Mouse (Mus musculus) bone marrow macrophage, adult 2 months (primary cell): ENCODE results near the gene Neil3. TPM values are rescaled to one million over a fixed set of nuclear protein-coding genes. Genes with fewer than 3 reads are reported as not detected.
A peak's percentile ranks its signal among the peaks of the same experiment; 100 is the strongest.

Source experiments
- H3K27ac ChIP-seq: 2 replicates; pipeline ENCODE4 v1.5.1; 2012; ENCODE audit warnings: low read depth, low read length; ENCODE audit not compliant: insufficient read depth
- H3K4me1 ChIP-seq: 2 replicates; pipeline ENCODE4 v1.6.1; 2012; ENCODE audit warnings: low read length; ENCODE audit not compliant: control insufficient read depth, insufficient read depth
- H3K4me3 ChIP-seq: 2 replicates; pipeline ENCODE4 v1.5.1; 2012; ENCODE audit warnings: mild to moderate bottlenecking, low read length, moderate library complexity; ENCODE audit not compliant: insufficient read depth
- CTCF ChIP-seq: IDR thresholded peaks from 2 replicates; pipeline ENCODE4 v1.5.1; 2012; ENCODE audit warnings: low read depth, mild to moderate bottlenecking, low read length, moderate library complexity
- POLR2A ChIP-seq: IDR thresholded peaks from 2 replicates; pipeline ENCODE4 v1.6.1; 2012; ENCODE audit warnings: mild to moderate bottlenecking, low read depth, low read length, borderline replicate concordance
- polyA plus RNA-seq: library from polyadenylated mRNA; stranded (reverse); fragments of >200 nt; gene quantifications from 2 replicates; pipeline ENCODE4 v1.2.4, GENCODE M21; 2012; ENCODE audit not compliant: missing spikeins, insufficient read depth, insufficient read length

Neil3 gene
- polyA plus RNA-seq, 1 experiment: 28.9 TPM

DNA sequence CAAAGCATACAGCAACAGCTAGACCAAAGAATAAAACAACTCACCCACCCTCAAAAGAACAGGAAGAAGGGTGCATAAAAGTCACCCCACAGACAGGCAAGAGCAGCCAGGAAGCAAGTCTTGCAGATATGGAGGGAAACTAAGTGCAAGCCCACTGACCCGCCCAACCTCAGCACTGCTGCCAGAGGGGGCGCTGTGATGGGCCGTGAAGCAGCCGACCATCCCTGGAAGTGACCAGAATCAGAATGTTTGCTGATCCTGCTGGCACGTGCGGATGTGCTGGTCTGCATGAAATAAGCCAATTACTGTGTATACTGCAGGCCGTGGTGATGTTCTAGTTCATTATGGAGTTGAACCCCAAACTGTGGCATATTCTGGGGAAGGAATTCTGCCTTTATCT, 26.6 kb downstream of the Neil3 start:
- H3K4me3 ChIP-seq: no peak overlapping the region
- TF ChIP-seq POLR2A (no peak), CTCF (no peak)

DNA sequence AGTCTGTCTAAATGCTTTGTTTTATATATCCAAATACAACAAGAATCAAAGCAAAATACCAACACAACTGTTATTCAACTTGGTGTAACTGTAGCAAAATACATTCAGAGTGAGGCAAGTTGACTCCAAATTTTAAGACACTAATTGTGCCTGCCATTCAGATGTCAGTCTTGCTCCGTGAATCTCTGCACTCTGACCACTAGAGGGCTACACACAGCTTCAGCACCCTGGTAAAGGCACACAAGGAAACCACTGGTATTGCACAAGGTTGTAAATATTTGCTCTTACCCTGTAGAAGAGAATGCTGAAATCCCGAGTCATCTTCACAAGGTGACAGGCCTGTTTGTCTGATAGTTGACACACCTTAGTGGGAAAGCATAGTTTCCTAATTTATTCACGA, 31.8 kb downstream of the Neil3 start:
- Histone ChIP-seq H3K4me1 (peaks cover 4% of the 10 kb centered on the region), H3K27ac (no peak overlapping the region), H3K4me3 (no peak overlapping the region)
- TF ChIP-seq CTCF: peak; percentile 36; the same call in 1 of the 2 replicates
- no peak for TF ChIP-seq POLR2A

More for the DNA sequence above, 26.6 kb downstream of the Neil3 start:
- no peak overlapping the region for H3K27ac ChIP-seq
- H3K4me1 ChIP-seq: no peaks in the 10 kb centered on the region

GRCm38 (mm10) chr8:53604906-53605305, 34.0 kb downstream of the Neil3 start:
- no peak overlapping the region for H3K27ac ChIP-seq
- no peak for TF ChIP-seq CTCF
- no peak for TF ChIP-seq POLR2A
- H3K4me1 ChIP-seq: peaks cover 4% of the 10 kb centered on the region
- no peak overlapping the region for H3K4me3 ChIP-seq

- Histone ChIP-seq H3K27ac (no peak overlapping the region), H3K4me3 (no peak overlapping the region), H3K4me1 (peaks cover 4% of the 10 kb centered on the region)
- no peak for TF ChIP-seq CTCF
- no peak for TF ChIP-seq POLR2A
Observed at GRCm38 (mm10) chr8:53603672-53604071, 35.2 kb downstream of the Neil3 start.

GRCm38 (mm10) chr8:53600826-53601225, 38.0 kb downstream of the Neil3 start:
- peaks cover 4% of the 10 kb centered on the region for H3K4me1 ChIP-seq
- no peak overlapping the region for H3K27ac ChIP-seq
- no peak overlapping the region for H3K4me3 ChIP-seq
- no peak for TF ChIP-seq POLR2A
- no peak for TF ChIP-seq CTCF

DNA sequence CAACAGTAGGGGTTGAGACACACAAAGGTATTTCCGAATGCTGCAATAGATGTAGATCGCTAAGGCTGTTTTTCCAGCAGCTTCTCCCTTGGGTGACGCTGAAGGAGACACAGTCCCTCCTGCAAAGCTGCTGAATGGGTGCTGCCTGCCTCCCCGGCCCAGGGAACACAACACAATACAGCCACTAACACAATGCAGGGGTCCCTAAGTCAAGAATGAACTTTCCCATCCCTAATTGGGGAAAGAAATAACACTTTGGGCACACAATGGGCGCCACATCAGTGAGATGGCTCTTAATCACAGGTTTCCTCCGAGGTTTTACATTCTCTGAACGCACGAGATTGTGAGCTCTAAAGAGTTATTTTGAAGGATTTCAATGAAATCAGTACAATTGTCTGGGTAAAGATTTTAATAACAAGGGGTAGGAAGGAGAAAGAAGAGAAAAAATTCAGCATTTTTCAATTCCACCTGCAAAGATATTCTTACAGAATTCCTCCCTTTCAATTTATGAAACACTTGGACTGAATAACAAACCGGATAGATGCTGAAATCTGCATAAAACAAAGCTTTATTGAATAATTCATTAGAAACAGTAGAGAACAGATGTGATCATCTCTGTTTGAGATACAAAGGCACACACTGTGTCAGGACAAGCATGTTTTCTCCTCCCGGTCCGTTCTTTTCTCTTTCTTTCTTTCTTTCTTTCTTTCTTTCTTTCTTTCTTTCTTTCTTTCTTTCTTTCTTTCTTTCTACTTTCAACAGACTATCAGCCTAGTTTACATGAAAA, 38.6 kb downstream of the Neil3 start:
- Histone ChIP-seq H3K4me1 (peaks cover 4% of the 10 kb centered on the region), H3K4me3 (no peak overlapping the region), H3K27ac (no peak overlapping the region)
- TF ChIP-seq CTCF: no peak
- no peak for TF ChIP-seq POLR2A

- H3K4me3 ChIP-seq: no peak overlapping the region
- TF ChIP-seq POLR2A (no peak), CTCF (no peak)
- H3K4me1 ChIP-seq: no peaks in the 10 kb centered on the region
Observed at GRCm38 (mm10) chr8:53598101-53598500, 40.8 kb downstream of the Neil3 start.

DNA sequence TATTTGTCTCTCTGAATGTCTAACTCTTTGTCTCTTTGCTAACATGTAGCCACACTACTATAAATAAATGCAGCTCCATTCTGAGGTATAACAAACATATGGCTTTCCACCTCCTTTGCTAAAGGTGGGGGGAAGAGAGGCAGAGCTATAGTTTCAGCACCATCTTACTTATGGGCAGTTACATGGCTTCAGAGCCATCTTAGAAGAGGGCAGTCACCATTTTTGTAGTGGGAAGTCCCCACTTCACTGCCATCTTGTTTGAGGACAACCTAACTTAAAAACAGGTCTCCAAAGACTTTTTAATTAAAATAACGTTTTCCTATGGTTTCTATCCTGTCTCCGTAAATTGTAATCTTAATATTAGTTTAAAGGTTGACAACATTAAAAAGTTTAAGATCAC, 47.1 kb downstream of the Neil3 start:
- no peak overlapping the region for H3K27ac ChIP-seq
- no peak for TF ChIP-seq CTCF
- no peak for TF ChIP-seq POLR2A
- H3K4me3 ChIP-seq: no peak overlapping the region
- no peaks in the 10 kb centered on the region for H3K4me1 ChIP-seq

More at GRCm38 (mm10) chr8:53598101-53598500, 40.8 kb downstream of the Neil3 start:
- no peak overlapping the region for H3K27ac ChIP-seq

DNA sequence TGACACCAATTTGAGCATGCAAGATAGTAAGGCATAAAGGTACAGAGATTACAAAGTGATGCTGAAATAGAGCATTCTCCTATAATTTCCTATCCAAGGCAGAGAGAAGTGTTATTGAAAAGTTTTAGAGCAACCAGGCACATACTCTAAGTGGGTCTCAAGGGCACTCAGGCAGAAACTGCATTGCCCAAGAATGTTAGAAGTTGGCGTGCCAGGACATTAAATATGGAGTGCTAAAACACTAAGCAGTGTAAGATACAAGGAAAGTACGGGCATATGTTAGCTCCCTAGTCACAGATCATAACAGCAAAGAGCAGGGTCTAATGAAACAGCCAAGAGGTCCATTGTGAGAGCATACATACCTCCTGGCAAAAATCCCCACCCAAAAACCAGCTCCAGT, 65.3 kb downstream of the Neil3 start:
- Histone ChIP-seq H3K27ac (no peak overlapping the region), H3K4me3 (no peak overlapping the region), H3K4me1 (no peaks in the 10 kb centered on the region)
- TF ChIP-seq POLR2A (no peak), CTCF (no peak)

GRCm38 (mm10) chr8:53566223-53566622, 72.6 kb downstream of the Neil3 start:
- Histone ChIP-seq H3K27ac (no peak overlapping the region), H3K4me1 (no peaks in the 10 kb centered on the region), H3K4me3 (no peak overlapping the region)
- TF ChIP-seq CTCF (no peak), POLR2A (no peak)
